Mouse (Mus musculus) forebrain, embryonic 12.5 days (tissue): ENCODE data around the gene Nsmce1. TPM values are rescaled to one million over a fixed set of nuclear protein-coding genes. Genes with fewer than 3 reads are reported as not detected.

ENCODE experiments used
- ATAC-seq: fragments of 200-750 bp; cut with Nextera tagmentation; 2 replicates; pipeline ENCODE4 v1.8.0; 2017; ENCODE audit warnings: moderate TSS enrichment; ENCODE audit not compliant: low FRiP score
- H3K27ac ChIP-seq: fragments of 300-500 bp; sonication (generic); 2 replicates; pipeline ENCODE4 v1.5.1; 2016; ENCODE audit warnings: mild to moderate bottlenecking
- H3K27me3 ChIP-seq: fragments of 300-500 bp; sonication (generic); 2 replicates; pipeline ENCODE4 v1.6.1; 2016; ENCODE audit warnings: mild to moderate bottlenecking
- H3K36me3 ChIP-seq: fragments of 300-500 bp; sonication (generic); replicated peaks from 2 replicates; pipeline ENCODE4 v1.6.1; 2016; ENCODE audit warnings: mild to moderate bottlenecking
- H3K4me1 ChIP-seq: fragments of 300-500 bp; sonication (generic); 2 replicates; pipeline ENCODE4 v1.6.1; 2016
- H3K4me2 ChIP-seq: fragments of 300-500 bp; sonication (generic); 2 replicates; pipeline ENCODE4 v1.6.1; 2016; ENCODE audit warnings: mild to moderate bottlenecking, moderate library complexity
- H3K4me3 ChIP-seq: fragments of 300-500 bp; sonication (generic); replicated peaks from 2 replicates; pipeline ENCODE4 v1.5.1; 2016; ENCODE audit warnings: mild to moderate bottlenecking
- H3K9ac ChIP-seq: fragments of 300-500 bp; sonication (generic); 2 replicates; pipeline ENCODE4 v1.6.1; 2016; ENCODE audit warnings: mild to moderate bottlenecking
- H3K9me3 ChIP-seq: fragments of 300-500 bp; sonication (generic); 2 replicates; pipeline ENCODE4 v1.6.1; 2016
- WGBS: fragments of 180-500 bp; shearing (Covaris S2); methylation state at CpG from one replicate; pipeline ENCODE4 v1.1.7; 2016; 5-methylcytosine and 5-hydroxymethylcytosine counted together
- polyA plus RNA-seq: library from polyadenylated mRNA; unstranded; fragments of >200 nt; fragmentation: Nextera tagmentation; extraction: Ambion mirVana; gene quantifications from 2 replicates; pipeline ENCODE4 v1.2.1, GENCODE M21; 2016

Nsmce1 gene
- polyA plus RNA-seq, 1 experiment from 2014 or later, result 113 TPM

- Histone ChIP-seq H3K9me3 (no peaks in the 10 kb centered on the region), H3K27ac (no peak overlapping the region), H3K4me1 (peaks cover 14% of the 10 kb centered on the region), H3K4me2 (no peak overlapping the region), H3K9ac (no peak overlapping the region), H3K27me3 (no peaks in the 10 kb centered on the region), H3K36me3 (peaks cover 32% of the 10 kb centered on the region), H3K4me3 (no peak overlapping the region)
- ATAC-seq, result no peak
- 93% methylated on average over 16 of the region's 16 CpGs for WGBS
Observed at GRCm38 (mm10) chr7:125486121-125486630, 5.2 kb downstream of the Nsmce1 start.

- peaks cover 40% of the 10 kb centered on the region for H3K36me3 ChIP-seq
- ATAC-seq, result no peak
- WGBS, result 90% methylated on average over 7 of the region's 7 CpGs
Observed at GRCm38 (mm10) chr7:125484791-125485190, 6.6 kb downstream of the Nsmce1 start.

GRCm38 (mm10) chr7:125482886-125483285, 8.5 kb downstream of the Nsmce1 start:
- Histone ChIP-seq H3K36me3 (peaks cover 47% of the 10 kb centered on the region), H3K9ac (no peak overlapping the region), H3K4me1 (no peaks in the 10 kb centered on the region), H3K27me3 (no peaks in the 10 kb centered on the region), H3K4me3 (no peak overlapping the region), H3K27ac (no peak overlapping the region), H3K4me2 (no peak overlapping the region), H3K9me3 (no peaks in the 10 kb centered on the region)
- 74% methylated on average over 2 of the region's 2 CpGs for whole genome bisulfite sequencing
- ATAC-seq, result no peak

More at GRCm38 (mm10) chr7:125484791-125485190, 6.6 kb downstream of the Nsmce1 start:
- no peak overlapping the region for H3K9ac ChIP-seq
- H3K4me2 ChIP-seq, result no peak overlapping the region
- H3K4me1 ChIP-seq, result 0 out of 2 replicates have a peak, but pooled peaks cover 4% of the 10 kb centered on the region
- H3K9me3 ChIP-seq, result no peaks in the 10 kb centered on the region
- no peak overlapping the region for H3K27ac ChIP-seq
- H3K4me3 ChIP-seq, result no peak overlapping the region
- H3K27me3 ChIP-seq, result no peaks in the 10 kb centered on the region

- Histone ChIP-seq H3K4me2 (no peak overlapping the region), H3K9ac (no peak overlapping the region), H3K27me3 (no peaks in the 10 kb centered on the region), H3K27ac (no peak overlapping the region), H3K4me3 (no peak overlapping the region), H3K36me3 (peaks cover 53% of the 10 kb centered on the region), H3K4me1 (no peaks in the 10 kb centered on the region), H3K9me3 (no peaks in the 10 kb centered on the region)
- whole genome bisulfite sequencing, result 88% methylated on average over 3 of the region's 3 CpGs
- no peak for ATAC-seq
Observed at GRCm38 (mm10) chr7:125482339-125482738, 9.1 kb downstream of the Nsmce1 start.

GRCm38 (mm10) chr7:125480518-125480917, 10.9 kb downstream of the Nsmce1 start:
- H3K27ac ChIP-seq, result no peak overlapping the region
- H3K4me2 ChIP-seq, result no peak overlapping the region
- 94% methylated on average over 4 of the region's 4 CpGs for WGBS
- no peaks in the 10 kb centered on the region for H3K9me3 ChIP-seq
- H3K4me1 ChIP-seq, result peaks cover 17% of the 10 kb centered on the region
- H3K27me3 ChIP-seq, result no peaks in the 10 kb centered on the region
- H3K9ac ChIP-seq, result no peak overlapping the region
- peaks cover 55% of the 10 kb centered on the region for H3K36me3 ChIP-seq
- ATAC-seq, result no peak
- H3K4me3 ChIP-seq, result no peak overlapping the region

- Histone ChIP-seq H3K9ac (no peak overlapping the region), H3K4me1 (peaks cover 19% of the 10 kb centered on the region), H3K4me2 (no peak overlapping the region), H3K27ac (no peak overlapping the region), H3K27me3 (no peaks in the 10 kb centered on the region), H3K36me3 (peaks cover 36% of the 10 kb centered on the region), H3K4me3 (no peak overlapping the region), H3K9me3 (no peaks in the 10 kb centered on the region)
- no peak for ATAC-seq
- 86% methylated on average over 7 of the region's 7 CpGs for WGBS
Observed at GRCm38 (mm10) chr7:125478391-125478984, 12.9 kb downstream of the Nsmce1 start.

GRCm38 (mm10) chr7:125475601-125476251, 15.7 kb downstream of the Nsmce1 start:
- peak; percentile 39; the same call in 1 of the 2 replicates for ATAC-seq
- Histone ChIP-seq H3K36me3 (peaks cover 29% of the 10 kb centered on the region), H3K27me3 (no peaks in the 10 kb centered on the region), H3K4me1 (peaks cover 27% of the 10 kb centered on the region), H3K27ac (peak overlapping the region; percentile 68), H3K9me3 (no peaks in the 10 kb centered on the region), H3K9ac (no peak overlapping the region), H3K4me2 (no peak overlapping the region), H3K4me3 (no peak overlapping the region)
- 33% methylated on average over 11 of the region's 11 CpGs for WGBS

GRCm38 (mm10) chr7:125474535-125474934, 16.9 kb downstream of the Nsmce1 start:
- Histone ChIP-seq H3K4me2 (no peak overlapping the region), H3K27ac (no peak overlapping the region), H3K27me3 (no peaks in the 10 kb centered on the region), H3K9ac (no peak overlapping the region), H3K9me3 (no peaks in the 10 kb centered on the region), H3K4me1 (peaks cover 27% of the 10 kb centered on the region), H3K4me3 (no peak overlapping the region), H3K36me3 (peaks cover 24% of the 10 kb centered on the region)
- ATAC-seq, result no peak
- 90% methylated on average over 4 of the region's 4 CpGs for WGBS

GRCm38 (mm10) chr7:125471991-125472741, 19.2 kb downstream of the Nsmce1 start:
- peaks cover 27% of the 10 kb centered on the region for H3K4me1 ChIP-seq
- no peaks in the 10 kb centered on the region for H3K27me3 ChIP-seq
- no peaks in the 10 kb centered on the region for H3K9me3 ChIP-seq
- peaks cover 33% of the 10 kb centered on the region for H3K36me3 ChIP-seq
- no peak overlapping the region for H3K9ac ChIP-seq
- no peak overlapping the region for H3K4me2 ChIP-seq
- no peak overlapping the region for H3K4me3 ChIP-seq
- WGBS, result 35% methylated on average over 13 of the region's 13 CpGs
- ATAC-seq, result peak; percentile 80
- peak overlapping the region; percentile 77 for H3K27ac ChIP-seq

- H3K27ac ChIP-seq, result no peak overlapping the region
- H3K9me3 ChIP-seq, result no peaks in the 10 kb centered on the region
- H3K4me3 ChIP-seq, result no peak overlapping the region
- H3K36me3 ChIP-seq, result peaks cover 46% of the 10 kb centered on the region
- H3K4me2 ChIP-seq, result no peak overlapping the region
- no peak for ATAC-seq
- 90% methylated on average over 4 of the region's 4 CpGs for WGBS
- H3K4me1 ChIP-seq, result peaks cover 14% of the 10 kb centered on the region
- H3K27me3 ChIP-seq, result no peaks in the 10 kb centered on the region
- H3K9ac ChIP-seq, result no peak overlapping the region
Observed at GRCm38 (mm10) chr7:125470901-125471300, 20.5 kb downstream of the Nsmce1 start.

- Histone ChIP-seq H3K4me2 (no peak overlapping the region), H3K27ac (no peak overlapping the region), H3K36me3 (peaks cover 54% of the 10 kb centered on the region), H3K9ac (no peak overlapping the region), H3K4me1 (peaks cover 8% of the 10 kb centered on the region), H3K4me3 (no peak overlapping the region), H3K27me3 (no peaks in the 10 kb centered on the region), H3K9me3 (no peaks in the 10 kb centered on the region)
- no peak for ATAC-seq
- 31% methylated on average over 5 of the region's 5 CpGs for WGBS
Observed at GRCm38 (mm10) chr7:125469937-125470336, 21.5 kb downstream of the Nsmce1 start.

GRCm38 (mm10) chr7:125462200-125462599, 29.2 kb downstream of the Nsmce1 start:
- no peak for ATAC-seq
- Histone ChIP-seq H3K4me2 (no peak overlapping the region), H3K4me1 (no peaks in the 10 kb centered on the region), H3K36me3 (peaks cover 22% of the 10 kb centered on the region), H3K9me3 (no peaks in the 10 kb centered on the region), H3K27ac (no peak overlapping the region), H3K27me3 (no peaks in the 10 kb centered on the region), H3K4me3 (no peak overlapping the region), H3K9ac (no peak overlapping the region)
- WGBS, result 56% methylated on average over 2 of the region's 2 CpGs
